Mouse (Mus musculus) cerebral cortex, adult 2 months (tissue): ENCODE results near the gene Ptges3.

Experiments
- WGBS: fragments of 180-500 bp; shearing (Covaris S2); methylation state at CpG from one replicate; pipeline ENCODE4 v1.1.7; 2018; 5-methylcytosine and 5-hydroxymethylcytosine counted together

The Ptges3 gene

DNA sequence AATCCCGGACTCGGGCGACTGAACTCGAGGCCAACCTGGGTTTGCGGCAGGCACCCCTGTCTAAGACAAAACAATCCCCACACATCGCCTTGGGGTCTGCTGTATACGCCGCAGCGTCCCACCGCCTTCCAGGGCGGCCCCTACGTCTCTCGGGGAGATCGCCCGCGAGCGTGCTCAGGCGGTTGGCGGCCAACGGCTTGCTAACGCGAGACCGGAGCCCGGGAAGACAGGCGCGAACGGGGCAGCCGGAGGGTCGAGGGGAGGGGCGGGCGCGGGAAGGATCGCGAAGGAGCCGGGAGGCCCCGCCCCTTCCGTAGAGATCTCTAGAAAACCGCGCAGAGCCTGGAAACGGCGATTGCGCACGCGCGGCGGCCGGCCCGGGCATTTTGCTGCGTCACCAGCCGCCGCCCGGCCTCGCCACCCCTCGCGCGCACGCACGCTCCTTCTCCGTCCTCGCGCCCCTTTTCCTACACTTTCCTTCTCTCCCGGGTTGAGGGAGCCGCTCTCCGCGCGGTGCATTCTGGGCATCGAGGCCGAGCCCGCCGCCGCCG, at the start of gene Ptges3:
TSS of gene Ptges3 (plus strand) at position 354 of the 551 bp plus-strand sequence.
- WGBS: under 1% methylated on average over 72 of the region's 72 CpGs

DNA sequence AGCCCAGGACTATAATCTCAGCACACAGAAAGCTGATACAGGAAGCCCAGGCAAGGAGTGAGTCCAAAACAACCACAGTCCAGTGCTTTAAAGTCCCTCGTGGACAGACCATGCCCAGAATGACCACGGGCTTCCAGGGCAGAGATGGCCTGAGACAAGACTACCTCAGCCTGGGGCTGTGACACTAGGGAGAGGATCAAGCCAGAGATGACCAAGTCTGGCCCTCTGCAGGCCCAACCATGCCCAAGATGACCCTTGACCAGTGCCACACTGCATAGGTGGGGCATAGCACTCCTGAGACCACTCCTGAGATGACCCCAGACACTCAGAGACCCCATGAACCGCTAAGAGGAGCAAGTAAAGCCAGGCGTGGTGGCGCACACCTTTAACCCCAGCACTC, 49.0 kb upstream of the Ptges3 start:
- 82% methylated on average over 5 of the region's 5 CpGs for WGBS

DNA sequence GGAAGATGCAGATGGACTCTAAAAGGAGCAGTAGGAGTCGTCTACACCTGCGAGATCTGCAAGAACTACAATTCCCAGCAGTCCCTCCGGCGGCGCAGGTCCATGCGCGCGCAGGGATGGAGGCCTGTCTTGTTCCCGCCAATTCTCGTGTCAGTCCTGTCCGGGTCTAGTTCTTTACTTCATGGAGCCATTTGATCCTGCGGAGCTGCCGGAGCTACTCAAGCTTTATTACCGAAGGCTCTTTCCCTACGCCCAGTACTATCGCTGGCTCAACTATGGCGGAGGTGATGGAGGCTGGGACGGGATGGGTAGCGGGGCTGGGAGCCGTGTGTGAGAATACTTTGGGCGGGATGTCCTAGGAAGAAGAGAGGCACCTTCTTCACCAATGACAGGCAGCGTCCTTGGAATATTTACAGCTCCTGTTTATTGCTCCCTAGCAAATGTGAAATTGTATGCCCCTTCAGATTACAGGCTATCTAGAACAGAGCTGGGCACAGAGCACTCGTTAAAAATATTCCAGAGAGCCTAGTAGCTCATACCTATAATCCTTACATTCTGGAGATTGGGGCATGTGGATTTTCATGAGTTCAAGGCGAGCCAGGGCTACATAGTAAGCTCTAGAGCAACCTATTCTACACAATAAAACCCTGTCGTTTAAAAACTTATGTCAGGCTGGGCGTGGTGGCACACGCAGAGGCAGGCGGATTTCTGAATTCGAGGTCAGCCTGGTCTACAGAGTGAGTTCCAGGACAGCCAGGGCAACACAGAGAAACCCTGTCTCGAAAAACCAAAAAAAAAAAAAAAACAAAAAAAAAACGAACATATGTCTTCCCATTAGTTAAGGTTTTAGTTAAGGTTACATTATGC, 43.5 kb upstream of the Ptges3 start, which contains the start of gene Prim1:
TSS of gene Prim1 (plus strand) at position 101 of the 867 bp plus-strand sequence.
- 4% methylated on average over 31 of the region's 31 CpGs for WGBS

DNA sequence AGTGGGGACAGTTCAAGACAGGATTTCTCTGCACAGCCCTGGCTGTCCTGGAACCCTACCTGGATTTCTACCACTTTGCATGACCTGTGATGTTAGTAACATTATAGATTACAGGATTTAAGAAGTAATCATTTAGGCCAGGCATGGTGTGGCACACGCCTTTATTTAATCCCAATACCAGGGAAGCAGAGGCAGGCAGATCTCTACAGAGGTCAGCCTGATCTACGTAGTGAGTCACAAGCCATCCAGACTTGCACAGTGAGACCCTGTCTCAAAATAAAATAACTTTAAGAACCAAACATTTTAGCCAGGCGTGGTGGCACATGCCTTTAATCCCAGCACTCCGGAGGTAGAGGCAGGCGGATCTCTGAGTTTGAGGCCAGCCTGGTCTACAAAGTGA, 36.6 kb upstream of the Ptges3 start:
- over 99% methylated on average over 5 of the region's 5 CpGs for WGBS

DNA sequence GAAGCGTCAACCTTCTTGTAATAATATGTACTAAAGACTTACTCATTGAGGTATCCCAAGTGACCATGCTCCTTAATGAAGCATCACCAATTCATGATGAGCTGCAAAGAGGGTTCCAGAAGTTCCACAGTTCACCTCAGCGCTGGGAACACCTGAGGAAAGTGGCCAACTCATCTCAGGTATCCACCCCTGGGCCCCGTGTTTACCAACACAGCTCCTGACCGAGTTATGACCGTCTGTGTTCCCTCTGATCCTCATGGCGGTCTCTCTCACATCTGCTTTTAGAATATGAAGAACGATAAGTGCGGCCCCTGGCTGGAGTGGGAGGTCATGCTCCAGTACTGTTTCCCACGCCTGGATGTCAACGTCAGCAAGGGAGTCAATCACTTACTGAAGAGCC, 35.3 kb upstream of the Ptges3 start:
- 97% methylated on average over 10 of the region's 10 CpGs for WGBS

DNA sequence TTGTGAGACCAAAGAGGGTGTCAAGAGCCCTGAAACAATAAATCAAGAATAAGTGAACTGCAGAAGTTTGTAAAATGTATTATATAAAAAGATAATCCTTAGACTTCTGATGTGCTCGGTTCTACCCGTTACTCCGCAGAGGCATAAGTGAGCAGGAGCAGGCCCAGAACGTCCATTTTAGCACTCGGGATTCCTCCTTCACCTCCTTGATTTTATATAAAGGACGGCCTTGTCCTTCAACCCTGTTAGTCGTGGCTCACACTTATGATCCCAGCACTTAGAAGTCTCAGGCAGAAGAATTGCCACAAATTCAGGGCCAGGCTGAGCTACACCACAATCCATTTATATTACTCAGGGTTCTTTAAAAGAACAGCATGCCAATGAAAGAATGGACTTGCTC, 28.8 kb upstream of the Ptges3 start:
- WGBS: 92% methylated on average over 7 of the region's 7 CpGs

DNA sequence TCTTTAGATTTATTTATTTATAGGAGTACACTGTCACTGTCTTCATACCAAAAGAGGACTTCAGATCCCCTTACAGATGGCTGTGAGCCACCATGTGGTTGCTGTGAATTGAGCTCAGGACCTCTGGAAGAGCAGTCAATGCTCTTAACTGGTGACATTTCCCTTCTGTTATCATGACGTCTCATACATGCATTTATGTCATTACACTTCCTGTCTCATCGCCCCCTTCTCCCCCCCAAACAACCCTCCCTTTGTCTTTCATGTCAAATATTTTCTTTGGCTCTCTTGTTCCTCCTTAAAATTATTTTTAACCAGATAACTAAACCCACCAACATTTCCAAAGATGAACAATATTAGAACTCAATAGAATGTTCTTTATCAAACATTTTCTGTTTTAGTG, 27.9 kb upstream of the Ptges3 start:
- WGBS: 59% methylated on average over 2 of the region's 2 CpGs

DNA sequence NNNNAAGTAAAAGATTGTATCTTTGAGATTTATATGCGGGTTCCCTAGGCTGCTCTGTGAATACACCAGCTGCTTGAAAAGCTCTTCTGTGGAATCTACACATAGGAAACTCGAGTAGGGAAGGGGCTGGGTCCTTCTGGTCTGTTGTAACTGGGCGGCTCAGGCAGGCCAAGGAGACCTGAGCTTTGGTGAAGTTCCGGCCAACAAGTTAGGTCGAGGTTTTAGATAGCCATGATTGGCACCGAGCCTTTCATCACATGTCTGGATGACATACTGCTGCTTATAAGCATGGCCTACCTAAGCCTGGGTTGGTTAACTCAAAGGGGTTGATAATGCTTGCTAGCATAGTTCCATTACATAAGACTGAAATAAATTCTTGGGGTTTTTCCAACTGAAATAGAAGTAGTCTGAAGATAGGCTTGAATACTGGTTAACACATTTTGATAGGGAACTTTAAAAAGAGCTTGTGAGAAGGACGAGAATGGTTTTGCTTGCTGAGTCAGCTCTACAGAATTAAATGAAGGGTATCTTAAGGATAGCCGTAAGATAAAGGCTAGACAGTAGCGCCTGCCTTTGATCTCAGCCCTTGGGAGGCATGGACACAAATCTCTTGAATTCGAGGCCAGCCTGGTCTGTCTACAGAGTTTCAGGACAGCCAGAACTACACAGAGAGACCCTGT, 21.9 kb upstream of the Ptges3 start:
- 4% methylated on average over 10 of the region's 10 CpGs for WGBS

DNA sequence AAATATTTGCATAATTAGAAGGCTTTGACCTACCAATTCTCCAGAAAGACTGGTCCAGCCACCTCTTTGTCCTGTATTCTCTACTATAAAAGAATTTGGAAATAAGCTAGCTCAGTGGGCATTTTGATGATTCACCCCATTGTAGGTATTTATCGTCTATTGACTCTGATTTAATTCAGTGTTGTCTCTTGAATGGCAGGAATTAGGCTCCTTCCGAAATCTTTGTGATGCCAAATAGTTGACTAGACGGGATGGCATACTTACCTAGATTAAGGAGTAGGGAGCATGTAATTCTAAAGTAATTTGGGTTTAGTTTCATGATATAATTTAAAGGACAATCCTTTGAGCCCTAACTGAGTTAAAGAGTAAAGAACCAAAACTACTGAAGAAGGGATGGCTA, 20.8 kb upstream of the Ptges3 start:
- 41% methylated on average over 3 of the region's 3 CpGs for WGBS

DNA sequence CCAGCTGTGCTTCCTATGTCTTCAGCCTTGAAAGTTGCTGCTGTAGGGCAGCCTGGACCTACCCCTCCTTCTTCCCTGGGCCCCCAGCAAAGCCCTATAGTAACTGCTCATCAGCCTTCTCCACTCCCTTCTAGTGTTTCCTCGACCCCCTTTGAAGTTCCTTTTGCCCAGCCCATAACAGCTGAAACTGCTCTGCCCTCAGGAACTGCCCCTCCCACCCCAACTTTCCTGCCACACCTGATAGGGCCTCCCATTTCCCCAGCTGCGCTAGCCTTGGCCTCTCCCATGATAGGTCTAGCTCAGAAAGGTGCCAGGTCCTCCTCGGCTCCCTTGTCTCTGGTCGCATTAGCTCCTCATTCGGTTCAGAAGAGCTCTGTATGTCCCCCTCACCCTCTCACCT, 19.6 kb upstream of the Ptges3 start:
- 62% methylated on average over 5 of the region's 5 CpGs for WGBS

DNA sequence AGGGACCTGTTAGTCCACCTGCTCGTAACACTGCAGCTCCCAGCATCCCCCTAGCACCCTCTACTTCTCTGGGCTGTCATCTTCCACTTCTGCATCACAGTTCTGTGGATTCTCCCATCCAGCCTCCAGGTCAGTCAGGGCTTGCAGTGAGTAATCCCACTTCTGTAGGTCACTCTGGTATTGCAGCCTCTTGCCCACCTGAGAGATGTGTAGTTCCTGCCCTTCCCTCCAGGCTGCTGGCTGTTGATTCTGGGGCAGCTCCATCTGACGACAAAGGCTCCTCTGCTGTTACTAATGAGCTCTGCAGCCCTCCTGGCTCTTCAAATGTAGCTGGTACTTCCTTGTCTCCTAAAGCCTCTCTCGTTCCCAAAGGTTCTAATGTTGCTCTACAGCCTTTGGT, 18.9 kb upstream of the Ptges3 start:
- 43% methylated on average over 3 of the region's 3 CpGs for WGBS

DNA sequence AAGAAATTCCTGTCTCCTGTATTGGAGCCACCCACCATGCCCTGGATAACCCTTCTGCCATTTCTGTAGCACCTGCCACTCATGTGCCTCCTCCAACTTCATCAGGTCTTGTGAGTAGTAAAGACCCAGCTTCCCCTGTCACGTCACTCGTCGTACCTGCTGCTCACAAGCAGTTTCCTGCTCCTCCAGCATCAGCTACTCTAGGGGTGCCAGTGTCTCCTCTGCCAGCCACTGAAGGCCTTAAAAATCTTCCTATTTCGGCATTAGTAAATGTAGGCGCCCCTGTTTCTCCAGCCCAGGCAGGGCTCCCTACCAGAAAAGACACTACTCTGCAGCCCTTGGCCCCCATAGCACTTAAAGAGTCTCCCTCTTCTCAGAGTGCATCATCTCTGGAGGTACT, 18.5 kb upstream of the Ptges3 start:
- 79% methylated on average over 5 of the region's 5 CpGs for WGBS

DNA sequence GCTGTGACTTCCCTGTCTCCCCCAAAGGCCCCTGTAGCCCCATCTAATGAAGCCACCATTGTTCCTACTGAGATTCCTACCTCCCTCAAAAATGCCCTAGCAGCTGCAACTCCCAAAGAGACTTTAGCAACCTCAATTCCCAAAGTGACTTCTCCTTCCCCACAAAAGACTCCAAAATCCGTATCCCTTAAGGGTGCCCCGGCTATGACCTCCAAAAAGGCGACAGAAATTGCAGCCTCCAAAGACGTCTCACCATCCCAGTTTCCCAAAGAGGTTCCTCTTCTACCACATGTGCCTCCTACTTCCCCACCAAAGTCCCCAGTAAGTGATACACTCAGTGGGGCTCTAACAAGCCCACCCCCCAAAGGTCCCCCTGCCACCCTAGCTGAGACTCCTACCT, 17.1 kb upstream of the Ptges3 start:
- 72% methylated on average over 4 of the region's 4 CpGs for WGBS

DNA sequence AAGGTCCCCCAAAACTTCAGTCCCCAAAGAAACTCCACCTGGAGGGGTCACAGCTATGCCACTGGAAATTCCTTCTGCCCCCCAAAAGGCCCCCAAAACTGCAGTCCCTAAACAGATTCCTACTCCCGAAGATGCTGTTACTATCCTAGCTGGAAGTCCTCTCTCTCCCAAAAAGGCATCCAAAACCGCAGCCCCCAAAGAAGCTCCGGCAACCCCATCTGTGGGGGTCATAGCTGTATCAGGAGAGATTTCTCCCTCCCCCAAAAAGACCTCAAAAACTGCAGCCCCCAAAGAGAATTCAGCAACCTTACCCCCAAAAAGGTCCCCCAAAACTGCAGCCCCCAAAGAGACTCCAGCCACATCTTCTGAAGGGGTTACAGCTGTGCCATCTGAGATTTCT, 16.3 kb upstream of the Ptges3 start:
- WGBS: 93% methylated on average over 3 of the region's 3 CpGs

DNA sequence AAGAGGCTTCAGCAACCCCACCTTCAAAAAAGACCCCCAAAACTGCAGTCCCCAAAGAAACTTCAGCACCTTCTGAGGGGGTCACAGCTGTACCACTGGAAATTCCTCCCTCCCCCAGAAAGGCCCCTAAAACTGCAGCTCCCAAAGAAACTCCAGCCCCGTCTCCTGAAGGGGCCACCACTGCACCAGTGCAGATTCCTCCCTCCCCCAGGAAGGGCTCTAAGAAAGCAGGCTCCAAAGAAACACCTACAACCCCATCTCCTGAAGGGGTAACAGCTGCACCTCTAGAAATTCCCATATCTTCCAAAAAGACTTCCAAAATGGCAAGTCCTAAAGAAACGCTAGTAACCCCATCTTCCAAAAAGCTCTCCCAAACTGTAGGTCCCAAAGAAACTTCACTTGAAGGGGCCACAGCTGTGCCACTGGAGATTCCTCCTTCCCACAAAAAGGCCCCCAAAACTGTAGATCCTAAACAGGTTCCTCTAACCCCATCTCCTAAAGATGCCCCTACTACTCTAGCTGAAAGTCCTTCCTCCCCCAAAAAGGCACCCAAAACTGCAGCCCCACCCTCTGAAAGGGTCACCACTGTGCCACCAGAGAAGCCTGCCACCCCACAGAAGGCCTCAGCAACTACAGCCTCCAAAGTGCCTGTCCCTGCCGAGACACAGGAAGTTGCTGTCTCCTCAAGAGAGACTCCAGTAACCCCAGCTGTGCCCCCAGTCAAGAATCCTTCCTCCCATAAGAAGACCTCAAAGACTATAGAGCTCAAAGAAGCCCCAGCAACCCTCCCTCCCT, 15.5 kb upstream of the Ptges3 start:
- WGBS: 60% methylated on average over 3 of the region's 3 CpGs

DNA sequence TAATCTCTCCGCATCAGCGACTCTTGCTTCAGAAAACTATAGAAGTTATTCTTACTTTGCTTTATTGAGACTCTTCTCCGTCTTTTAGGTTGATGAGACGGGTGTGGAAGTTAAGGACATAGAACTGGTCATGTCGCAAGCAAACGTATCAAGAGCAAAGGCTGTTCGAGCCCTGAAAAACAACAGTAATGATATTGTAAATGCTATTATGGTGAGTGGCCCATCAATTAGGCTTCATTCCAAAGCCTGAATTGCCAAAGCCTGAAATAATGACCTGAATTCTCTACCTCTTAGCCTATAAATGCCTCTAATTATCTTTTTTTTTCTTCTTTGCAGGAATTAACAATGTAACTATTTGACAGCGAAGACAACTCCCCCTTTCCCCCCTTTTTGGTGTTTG, 10.6 kb upstream of the Ptges3 start:
- 78% methylated on average over 8 of the region's 8 CpGs for WGBS

DNA sequence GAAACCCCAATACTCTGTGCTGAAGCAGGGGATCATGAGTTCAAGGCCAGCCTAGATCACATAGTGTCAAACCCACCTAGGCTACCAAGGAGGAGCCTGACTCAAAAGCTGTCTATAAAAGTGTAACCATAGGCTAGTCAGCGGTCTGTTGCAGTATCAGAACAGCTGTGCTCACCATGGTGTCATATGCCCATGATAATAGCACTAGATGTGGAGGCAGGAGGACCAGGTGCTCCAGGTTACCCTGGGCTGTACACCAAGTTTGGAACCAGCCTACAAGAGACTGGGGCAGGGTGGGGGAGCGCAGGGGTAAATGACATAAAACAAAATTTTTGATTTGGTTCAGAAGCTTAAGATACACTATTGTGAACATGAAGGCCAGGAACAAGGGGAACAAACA, 9.0 kb upstream of the Ptges3 start:
- WGBS: 97% methylated on average over 2 of the region's 2 CpGs

DNA sequence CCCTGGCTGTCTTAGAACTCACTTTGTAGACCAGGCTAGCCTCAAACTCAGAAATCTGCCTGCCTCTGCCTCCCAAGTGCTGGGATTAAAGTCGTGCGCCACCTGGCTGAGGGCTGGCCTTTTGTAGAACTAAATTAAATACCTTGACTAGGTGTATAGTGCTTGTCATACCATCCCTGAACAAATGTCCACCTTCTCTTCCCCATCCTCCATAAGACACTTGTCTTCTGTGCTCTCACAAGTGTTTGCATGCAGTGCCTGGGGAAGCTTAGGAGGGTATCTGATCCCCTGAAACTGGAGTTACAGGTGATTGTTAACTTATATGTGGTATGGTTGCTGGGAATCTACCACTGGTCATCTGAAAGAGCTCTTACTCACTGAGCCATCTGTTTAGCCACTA, 8.4 kb upstream of the Ptges3 start:
- WGBS: 85% methylated on average over 2 of the region's 2 CpGs

DNA sequence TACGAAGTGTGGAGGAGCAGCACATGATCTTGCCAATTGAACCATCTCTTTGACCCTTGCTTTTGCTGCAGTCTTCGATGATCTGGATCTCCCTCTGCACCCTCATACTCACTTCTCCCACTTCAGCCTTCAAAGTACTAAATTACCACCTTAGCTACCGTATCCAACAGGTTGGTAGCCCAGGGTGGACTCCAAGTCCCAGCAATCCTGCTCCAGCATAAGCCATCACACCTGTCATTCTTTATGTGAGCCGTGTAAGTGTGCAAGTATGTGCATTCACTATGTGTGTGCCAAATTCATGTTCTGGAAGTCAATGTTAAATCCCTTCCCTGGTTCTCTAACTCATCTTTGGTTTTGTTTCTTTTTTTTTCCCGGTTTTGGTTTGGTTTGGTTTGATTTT, 7.2 kb upstream of the Ptges3 start:
- WGBS: 93% methylated on average over 5 of the region's 5 CpGs

DNA sequence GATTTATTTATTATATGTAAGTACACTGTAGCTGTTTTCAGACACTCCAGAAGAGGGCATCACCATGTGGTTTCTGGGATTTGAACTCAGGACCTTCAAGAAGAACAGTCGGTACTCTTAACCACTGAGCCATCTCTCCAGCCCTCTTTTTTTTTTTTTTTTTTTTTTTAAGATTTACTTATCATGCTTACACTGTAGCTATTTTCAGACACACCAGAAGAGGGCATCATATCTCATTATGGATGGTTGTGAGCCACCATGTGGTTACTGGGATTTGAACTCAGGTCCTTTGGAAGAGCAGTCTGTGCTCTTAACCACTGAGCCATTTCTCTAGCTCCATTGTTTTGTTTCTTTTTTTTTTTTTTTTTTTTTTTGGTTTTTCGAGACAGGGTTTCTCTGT, 6.6 kb upstream of the Ptges3 start:
- 100% methylated on average over 1 of the region's 2 CpGs for WGBS

DNA sequence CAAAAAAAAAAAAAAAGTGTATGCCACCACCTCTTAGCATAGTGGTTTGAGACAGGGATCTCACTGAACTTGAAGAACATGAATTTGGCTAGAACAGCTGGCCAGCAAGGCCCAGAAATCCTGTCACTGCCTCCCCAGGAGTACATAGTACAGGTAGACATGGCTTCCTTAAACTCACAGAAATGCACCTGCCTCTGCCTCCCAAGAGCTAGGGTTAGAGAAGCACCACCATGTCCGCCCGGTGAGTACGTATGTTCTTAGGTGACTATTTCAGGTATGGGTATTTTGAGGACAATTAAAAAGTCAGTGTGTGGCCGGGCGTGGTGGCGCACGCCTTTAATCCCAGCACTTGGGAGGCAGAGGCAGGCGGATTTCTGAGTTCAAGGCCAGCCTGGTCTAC, 5.8 kb upstream of the Ptges3 start:
- 94% methylated on average over 8 of the region's 8 CpGs for WGBS

DNA sequence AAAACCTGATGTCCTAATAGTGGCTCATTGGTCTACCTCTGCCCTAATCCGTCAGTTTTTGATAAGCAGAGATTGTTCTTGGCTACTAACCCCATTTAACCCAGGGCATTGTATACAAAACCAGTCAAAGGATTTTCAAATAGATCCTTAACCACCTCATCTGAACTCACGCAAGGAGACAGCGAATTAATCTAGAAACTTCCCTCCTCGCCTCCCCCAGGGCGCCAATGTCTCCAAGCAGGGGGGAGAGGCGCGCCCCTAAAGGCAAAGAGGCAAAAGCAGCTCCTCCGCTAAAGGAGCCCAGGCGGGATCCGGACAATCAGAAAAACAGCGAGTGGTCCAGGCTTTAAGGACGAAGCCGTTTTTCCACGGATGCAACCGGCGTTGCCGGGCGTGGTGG, 570 bp upstream of the Ptges3 start:
- under 1% methylated on average over 18 of the region's 18 CpGs for WGBS
